Mouse (Mus musculus): Measurements from ENCODE around the gene 3110009E18Rik.

The 3110009E18Rik gene

DNA sequence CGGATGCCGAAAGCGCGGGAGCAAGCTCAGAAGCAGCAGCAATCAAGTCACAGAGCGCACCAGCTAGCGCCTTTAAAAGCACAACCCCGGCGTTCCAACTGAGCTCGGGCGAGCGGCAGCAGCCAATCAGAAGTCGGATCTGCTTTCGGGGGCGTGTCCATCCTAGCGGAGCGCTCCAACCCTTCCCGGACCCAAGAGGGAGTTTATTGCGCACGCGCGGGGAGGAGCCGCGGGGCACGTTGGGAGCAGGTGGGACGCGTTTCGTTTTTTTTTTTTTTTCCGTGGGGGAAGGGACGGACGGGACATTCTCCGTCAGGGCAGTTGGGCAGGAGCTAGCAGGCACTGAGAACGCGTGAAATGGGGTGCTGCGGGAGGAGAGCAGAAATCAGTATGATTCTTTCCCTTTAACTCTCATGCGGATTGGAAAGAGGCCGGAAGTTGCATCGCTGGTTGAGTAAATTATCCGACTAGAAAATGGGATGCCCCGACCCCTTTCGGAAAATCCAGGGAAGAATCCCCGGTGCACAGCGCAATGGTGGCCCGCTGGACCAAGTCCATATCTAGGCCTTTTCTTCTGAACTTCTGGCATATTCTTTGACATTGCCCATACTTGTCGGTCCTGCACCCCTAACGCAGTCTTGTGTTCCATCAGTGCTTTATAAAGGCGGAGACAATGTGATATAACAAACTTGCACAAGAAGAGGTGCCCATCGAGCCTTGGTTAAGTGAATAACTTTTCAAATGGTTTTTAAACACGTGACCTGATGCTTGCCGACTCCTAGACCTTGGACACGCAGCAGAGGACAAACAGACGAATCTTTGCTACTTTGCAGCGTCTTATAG is at the start of gene 3110009E18Rik, which contains the start of gene Dbi:
Gene 3110009E18Rik (plus strand): TSS at position 219 of the 843 bp plus-strand sequence.
Gene Dbi (minus strand): TSS at position 110 of the 843 bp plus-strand sequence.
- peak; percentile 99 for DNase-seq

DNA sequence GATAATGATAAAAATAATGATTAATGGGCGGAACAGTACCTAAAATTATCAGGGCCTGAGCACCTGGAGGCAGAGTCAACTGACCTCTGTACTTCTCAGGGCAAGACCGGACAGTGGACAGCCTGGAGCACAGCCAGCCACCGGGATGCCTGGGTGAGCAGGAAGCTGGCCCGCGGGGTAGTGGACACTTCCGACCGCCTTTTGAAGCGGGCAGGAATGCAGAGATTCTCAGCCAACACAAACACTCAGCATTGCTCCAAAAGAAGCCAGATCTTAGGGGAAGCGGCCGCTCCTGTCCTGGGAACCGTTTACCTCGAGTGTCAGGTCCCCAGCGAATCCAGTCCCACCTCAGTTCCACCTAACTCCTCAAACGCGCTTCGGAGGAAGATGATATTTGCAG is 48.1 kb upstream of the 3110009E18Rik start:
- peak; percentile 97 for DNase-seq

DNA sequence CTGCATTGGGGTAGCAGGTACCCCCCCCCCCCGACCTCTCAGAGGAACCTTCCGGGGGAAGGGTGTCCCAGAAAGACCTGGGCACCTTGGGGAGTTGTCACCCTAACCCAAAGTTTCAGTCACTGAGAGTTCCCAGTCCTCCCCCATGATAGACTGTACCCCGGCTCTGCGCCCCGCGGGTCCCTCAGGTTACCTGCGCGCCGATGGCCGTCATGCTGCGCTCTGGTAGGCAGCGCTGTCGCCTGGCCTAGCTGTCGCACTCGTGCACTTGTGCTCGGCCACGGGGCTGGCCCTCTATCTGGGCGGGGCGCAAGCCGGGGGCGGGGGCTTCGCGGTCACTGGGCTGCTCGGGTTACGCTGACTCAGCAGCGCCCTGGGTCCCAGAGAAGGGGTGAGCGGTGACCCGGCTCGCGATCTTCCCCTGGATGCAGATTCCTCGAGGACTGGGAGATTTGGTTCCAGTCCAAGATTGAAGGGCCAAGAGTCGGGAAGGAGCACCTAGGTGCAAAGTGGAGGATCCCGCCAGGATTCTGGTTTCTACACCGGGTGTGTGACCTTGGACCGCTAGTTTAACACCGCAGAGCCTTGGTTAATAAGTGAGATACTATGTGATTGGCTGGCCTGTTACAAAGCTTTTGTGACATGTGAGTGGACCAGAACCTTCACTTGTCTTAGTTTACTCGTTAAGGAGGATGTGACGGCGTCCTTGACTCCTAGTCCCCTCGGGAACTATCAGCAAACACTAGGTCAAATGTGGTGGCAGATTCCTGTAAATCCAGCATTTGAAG is 47.3 kb upstream of the 3110009E18Rik start, which contains the start of gene Tmem37:
Gene Tmem37 (minus strand): TSS at position 556 of the 788 bp plus-strand sequence.
- DNase-seq, result peak; percentile 96

DNA sequence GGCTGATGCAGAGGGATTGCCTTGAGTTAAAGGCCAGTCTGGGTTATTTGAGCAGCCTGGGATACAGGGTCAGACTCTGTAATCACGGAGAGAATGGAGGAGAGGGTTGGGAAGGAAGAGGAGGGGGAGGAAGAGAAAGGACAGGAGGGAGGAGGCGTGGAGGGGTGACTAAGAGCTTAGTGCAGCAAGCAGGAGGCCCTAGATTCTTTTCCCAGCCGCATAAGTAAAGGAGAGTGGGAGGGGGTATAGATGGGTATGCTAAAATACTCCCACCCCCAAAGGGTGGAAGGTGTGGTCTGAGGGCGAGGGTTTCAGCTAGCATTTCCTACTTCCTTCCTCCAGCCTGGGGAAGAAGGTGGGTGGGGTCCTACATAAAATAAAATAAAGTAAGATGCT is 46.7 kb upstream of the 3110009E18Rik start:
- DNase-seq, result no peak

DNA sequence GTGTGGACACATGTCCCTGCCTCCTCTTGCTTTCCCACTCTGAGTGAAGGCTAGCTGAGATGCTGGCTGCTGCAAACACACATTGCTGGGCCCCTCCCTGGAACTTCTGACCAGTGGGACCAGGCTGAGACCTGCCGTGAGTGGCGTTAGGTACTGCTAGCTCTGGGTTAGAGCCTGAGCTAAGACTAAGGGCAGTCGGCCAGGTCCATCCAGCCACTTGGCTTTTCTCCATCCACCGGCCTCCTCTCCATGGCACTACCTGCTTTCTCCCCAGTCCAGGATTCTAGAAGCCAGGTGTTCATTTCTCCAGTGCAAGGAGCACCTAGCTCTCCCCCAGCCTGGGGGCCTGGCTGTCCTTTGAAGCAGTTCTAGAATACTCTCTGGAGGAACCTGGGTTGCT is 46.1 kb upstream of the 3110009E18Rik start:
- peak; percentile 71 for DNase-seq

DNA sequence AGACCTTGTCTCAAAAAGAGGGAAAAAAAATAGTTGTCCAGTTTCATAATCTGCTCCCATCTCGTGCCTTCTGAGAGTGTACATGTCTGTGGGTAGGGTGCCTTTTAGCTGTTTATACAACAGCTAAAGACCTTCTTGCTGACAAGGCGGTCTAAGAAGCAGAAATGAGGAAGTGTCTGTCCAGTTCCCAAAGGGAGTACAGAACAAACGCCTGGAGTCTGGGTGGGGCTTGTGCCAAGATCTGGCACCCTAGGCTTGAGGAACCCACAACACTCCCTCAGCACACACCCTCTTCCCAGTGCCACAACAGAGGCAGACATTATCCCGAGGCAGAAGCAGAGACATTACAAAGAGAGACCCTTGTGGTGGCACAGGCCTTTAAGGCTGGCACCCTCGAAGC is 45.5 kb upstream of the 3110009E18Rik start:
- DNase-seq, result no peak

DNA sequence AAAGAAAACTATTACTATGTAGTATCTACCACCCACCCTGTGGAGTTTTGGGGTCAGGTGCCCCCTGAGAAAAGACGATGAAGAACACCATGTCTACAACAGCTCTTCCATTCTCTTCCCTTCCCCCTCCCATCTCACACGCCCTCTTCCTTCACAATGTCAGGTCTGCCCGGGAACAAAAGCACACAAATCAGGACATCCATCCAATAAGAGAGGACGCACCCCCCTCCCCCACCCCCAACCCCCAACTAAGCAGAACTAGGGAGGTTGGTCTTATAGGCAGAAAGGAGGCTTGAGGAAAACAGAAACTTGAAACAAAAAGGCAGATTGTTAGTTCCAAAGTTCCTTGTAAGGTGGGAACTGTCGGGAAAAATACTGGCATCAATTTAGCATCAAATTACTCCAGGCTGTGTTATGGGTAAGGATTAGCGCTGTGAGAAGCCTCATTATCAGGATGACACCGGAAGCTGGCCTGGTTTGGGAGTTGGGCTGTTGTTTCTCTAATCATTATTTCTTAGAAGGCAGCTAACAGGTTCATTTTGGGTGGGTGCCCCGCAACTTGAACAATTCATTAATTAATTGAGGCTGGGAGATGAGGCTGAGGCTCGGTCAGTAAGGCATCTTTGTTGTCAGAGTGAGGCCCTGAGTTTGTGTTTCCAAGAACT is 43.1 kb upstream of the 3110009E18Rik start:
- DNase-seq, result no peak

DNA sequence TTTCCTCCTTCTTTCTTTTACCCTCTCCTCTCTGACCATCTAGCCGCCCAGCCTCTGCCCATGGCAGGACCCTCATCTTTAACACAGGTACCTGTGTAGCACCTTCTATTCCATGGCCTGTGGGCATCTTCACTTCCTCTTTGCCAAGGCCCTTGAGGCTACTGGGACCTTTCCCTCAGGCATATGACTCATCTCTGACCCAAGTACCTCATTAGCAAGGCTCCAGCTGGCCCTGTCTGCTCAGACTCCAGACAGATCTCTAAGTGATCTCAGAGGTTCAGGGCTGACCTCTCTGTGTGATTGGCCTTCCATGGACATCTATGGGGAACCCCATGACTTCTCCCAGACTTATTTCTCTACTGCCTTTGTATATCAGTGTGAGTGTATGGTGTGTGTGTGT is 40.4 kb upstream of the 3110009E18Rik start:
- DNase-seq, result no peak

DNA sequence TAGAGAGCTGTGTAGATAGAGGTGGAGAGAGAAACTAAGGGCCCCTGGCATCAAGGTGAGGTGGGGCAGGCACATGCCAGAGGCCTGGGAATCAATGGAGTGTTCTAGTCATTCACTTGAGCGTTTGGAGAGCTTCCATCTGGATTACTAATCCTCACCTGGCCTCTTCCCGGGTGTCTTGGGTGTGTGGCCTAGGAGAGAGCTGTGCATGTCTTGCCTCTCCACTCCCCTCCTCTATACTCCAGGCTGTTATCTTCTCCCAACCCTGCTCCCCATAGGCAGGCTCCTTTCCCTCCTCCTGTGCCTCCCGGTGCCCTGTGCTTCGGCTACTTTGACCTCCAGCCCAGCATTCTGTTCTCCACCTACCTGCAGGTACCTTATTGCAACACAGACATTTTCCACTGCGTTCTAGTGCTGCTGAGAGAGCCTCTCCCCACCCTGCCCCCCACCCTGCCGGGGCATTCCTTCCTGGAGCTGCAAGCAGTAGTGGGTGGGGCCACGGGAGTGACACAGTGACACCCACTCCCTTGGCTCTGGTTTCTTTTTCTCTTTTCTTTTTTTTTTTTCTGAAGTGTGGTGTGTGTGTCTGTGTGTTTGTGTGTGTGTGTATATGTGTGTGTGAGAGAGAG is 37.9 kb upstream of the 3110009E18Rik start:
- no peak for DNase-seq

DNA sequence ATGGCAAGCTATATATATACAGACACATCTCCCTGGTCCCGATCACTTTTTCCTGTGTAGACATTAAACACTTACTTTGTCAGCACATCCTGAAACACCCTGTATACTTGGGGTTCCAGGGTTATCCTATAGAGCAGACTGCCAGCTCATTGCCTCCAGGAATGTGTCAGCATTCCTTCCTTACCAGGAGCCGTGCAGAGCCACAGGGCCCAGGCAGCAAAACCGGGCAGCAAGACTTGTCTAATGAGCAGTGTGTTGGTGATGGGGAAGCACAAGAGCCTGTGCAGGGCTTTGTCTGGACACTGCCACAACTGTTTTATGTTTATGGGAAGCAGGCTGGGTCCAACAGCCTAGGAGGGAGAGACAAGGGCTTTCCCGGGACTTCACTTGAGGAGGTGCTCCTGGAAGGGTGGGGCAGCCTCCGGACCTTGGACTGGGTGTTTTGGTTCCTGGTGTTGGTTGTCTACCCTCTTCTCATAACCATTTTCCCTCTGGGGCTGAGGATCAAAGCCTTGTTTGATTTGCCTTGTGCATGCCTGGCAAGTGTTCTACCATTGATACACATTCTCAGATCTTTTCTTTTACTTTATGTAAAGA is 37.0 kb upstream of the 3110009E18Rik start:
- no peak for DNase-seq

DNA sequence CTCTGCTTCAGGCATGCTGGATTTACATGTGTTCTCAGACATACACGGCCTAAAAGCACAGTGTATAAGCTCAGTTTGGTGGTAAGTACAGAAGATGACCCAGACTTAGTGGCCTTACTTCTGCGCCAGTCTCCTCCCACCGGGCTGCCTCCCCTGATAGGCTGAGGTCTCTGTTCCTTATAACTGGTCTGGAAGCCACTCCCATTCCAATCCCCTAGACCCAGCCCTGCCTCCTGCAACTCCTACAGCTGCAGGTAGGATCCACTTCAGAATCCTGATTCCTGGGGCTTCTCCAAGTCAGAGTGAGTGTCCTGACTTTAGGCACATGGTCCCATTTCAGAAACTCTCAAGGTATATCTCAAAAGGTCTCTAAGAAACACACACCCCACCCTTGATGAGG is 35.3 kb upstream of the 3110009E18Rik start:
- no peak for DNase-seq

DNA sequence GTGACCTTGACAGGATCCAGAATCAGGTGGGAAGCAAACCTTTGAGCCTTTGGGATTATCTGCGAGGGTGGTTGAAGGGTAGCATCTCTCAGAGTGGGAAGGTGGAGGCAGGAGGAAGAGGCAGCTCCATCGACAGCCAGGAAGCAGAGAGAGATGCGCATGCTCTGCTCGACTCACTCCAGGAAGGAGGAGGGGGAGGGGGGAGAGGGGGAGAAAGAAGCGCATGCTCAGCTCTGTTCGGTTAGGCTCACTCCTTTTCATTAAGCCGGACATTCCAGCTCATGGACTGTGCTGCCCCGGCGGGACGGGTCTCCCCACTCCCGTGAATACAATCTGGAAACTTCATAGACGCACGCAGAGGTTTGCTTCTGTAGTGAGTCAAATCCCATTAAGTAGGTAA is 34.3 kb upstream of the 3110009E18Rik start:
- no peak for DNase-seq

DNA sequence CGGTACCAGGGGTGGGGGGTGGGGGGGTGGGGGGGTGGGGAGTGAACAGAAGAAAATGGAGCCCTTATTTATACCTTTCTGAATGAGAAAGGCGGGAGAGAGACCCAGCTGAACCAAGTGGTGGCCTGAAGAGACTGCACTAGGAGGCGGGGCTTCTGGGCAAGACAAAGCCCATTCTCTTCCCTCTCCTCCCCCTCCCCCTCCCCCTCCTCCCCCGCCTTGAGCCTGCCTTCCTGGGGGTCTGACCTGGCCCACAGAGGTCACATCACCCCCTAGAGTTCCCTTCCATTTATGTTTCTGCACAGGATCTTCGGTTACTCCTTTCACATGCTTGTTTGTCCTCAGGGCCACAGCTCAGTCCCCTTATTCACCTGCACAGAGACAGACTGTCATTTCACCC is 31.8 kb upstream of the 3110009E18Rik start:
- no peak for DNase-seq

DNA sequence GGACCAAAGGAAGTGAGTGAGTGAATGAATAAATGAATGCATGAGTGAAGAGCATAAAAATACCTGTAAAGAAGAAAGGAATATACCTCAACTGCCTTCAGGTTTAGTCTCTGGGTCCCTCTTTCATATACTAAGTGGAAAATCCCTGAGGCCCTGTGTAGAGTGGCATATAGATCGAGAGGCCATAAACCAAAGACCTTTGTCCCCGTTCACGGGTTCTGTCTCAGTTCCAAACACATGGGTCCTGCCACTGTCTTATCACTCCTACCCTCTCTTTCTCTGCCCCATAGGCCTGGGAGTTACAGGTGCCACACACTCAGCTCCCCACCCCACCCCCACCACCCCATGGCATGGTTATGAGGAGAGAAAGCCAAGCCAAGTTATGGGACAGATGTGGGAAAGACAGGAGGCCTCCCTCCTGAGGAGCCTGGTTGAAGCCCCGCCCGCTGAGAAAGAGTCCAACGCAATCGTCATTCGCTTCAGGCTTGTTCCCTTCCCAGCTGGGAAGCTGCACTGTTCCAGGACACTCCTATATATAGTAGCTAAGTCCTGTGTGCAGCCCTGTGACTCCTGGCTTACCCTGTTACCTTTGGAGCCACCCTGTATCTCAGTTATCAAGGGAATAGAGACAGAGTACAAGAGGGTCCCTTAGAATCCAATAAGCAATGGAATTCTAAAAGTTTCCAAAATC is 30.0 kb upstream of the 3110009E18Rik start:
- no peak for DNase-seq

DNA sequence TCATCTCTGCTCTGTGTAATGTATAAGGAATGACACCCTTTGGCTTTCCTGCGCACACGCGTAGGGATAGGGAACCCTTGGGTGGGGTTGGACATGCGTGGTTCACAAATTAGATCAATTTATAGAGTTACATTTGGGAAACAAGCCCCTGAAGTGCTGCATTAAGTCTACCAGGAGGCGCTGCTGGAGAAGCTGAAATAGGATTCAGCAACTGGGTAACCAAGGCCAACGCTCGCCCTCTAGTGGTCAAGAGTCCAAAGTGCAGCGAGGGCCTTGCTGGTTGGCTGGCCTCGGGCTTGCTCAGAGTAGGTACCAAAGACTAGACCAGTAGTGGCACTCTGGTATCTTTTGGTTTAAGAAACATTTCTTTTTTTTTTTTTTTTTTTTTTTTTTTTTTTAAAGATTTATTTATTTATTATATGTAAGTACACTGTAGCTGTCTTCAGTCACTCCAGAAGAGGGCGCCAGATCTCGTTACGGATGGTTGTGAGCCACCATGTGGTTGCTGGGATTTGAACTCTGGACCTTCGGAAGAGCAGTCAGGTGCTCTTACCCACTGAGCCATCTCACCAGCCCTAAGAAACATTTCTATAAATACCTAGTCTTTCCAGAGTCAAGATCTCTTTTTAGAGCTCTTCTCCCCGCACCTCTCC is 27.4 kb upstream of the 3110009E18Rik start:
- peak; percentile 94 for DNase-seq

DNA sequence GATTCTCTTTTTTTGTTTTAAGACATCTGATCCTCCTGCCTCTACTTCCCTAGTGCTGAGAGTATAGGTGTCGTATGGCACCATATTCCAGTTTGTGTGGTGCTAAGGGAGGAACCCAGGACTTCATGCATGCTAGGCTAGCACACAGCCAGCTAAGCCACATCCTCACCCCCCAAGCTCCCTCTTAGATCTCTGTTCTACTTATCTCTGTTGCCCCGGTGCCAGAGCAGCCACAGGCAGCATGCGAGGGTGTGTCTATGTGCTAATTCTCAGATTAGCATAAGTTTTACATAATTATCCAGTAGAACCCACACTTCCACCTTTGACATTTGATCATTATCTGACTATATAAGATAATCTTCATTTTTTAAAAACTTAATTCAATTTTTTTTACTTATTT is 26.1 kb upstream of the 3110009E18Rik start:
- DNase-seq, result no peak

DNA sequence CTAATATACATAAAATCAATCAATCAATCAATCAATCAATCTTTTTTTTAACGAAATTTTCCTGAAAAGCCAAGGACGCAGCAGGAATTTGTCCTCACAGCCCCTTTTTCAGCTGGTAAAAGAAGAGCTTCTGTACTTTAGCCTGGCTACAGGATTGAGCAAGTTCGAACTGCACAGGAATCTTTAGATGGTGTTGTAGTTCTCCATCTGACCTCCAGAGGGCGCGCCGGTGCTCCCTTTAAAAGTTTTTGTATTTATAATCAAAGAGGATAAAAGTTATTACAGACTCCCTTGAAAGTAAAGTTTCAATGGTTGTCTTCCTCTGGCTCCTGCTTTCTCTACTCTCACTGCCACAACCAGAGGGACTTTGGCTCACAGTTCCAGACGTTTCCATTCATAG is 22.7 kb upstream of the 3110009E18Rik start:
- peak; percentile 89 for DNase-seq

DNA sequence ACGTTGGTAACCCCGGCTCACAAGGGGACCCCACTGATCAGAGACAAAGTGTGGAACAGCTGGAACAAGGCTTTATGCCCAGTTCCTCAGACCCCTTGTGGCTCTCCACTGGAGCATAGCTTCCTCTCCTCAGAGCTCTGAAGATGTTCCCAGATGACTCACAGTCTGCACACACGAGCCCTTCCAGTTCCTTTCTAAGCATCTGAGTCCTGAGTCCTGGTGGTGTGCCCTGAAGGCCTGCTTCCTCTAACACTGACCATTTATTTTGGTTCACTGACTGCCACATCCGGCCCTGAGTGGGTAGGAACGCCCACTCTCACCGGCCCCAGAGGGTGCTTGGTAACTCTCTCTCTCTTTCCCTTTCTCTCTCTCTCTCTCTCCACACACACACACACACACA is 21.5 kb upstream of the 3110009E18Rik start:
- peak; percentile 40 for DNase-seq

DNA sequence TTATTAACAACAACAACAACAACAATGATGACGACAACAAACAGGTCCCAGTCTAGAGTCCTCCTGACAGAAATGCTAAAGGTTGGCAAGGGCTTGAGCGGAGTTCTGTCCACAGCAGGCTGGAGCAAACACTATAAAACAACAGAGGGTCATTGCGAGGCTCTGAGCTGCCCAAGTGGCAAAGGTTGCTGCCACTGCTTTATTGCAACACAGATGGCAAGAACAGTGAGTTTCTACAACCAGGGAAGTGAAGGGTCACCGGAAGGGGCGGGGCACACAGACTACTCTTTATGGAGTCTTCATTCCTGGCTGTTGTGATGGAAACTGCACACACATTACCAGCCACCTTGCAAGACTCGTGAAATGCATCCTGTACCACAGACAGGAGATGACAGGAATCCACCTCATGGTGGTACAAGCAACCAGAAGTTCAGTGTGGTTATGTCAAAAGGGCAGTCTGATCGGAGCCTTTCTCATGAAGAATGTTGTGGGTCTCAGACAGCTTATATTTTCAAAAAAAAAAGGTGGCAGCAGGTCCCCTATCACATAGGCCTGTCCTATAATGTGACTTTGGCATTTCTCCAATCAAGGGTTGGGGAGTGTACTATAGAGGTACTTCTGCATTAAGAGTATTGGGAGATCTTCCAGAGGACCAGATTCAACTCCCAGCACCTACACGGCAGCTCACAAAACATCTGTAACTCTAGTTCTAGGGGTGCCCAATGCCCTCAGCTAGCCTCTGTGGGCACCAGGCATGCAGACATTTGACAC is 20.3 kb upstream of the 3110009E18Rik start:
- DNase-seq, result no peak

DNA sequence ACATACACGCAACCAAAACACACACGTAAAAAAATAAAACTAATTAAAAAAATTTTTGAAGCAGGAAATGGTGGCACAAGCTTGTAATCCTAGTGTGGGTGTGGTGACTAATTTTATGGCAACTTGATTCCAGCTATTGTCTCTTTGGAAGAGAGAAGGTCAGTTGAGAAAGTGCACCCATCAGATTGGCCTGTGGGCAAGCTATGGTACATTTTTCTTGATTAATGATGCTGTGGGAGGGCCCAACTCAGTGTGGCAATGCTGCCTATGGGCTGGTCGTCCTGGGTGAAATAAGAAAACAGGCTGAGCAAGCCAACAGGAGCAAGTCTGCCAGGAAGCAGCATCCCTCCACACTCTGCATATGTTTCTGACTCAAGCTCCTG is 19.8 kb upstream of the 3110009E18Rik start:
- no peak for DNase-seq
